Mouse (Mus musculus) WW6 (cell line): Measurements from ENCODE around the gene Tenm3.

Experiments
- DNase-seq: peaks from one replicate; pipeline ENCODE4 v3.0.0-alpha.2; 2013; ENCODE audit warnings: low read depth, low spot score

The Tenm3 gene

DNA sequence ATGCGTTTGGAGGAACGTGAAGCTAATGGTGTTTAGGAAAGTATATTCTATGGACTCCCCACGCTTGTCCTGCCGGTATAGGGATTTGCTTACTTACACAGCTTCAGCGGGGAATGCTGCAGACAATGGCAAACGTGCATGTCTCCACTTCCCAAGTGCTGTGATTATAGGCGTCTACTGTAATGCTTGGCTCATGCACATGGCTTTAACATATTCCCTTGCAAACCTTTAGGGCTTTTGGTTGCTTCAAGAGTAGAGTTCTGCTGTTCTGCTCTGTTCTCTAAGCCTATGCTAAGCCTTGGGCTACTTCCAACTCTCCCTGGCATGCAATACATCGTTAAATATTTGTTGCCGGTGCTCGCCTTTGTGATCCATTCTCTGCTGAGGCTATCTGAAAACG lies 102.8 kb downstream of the Tenm3 start:
- DNase-seq = no peak

DNA sequence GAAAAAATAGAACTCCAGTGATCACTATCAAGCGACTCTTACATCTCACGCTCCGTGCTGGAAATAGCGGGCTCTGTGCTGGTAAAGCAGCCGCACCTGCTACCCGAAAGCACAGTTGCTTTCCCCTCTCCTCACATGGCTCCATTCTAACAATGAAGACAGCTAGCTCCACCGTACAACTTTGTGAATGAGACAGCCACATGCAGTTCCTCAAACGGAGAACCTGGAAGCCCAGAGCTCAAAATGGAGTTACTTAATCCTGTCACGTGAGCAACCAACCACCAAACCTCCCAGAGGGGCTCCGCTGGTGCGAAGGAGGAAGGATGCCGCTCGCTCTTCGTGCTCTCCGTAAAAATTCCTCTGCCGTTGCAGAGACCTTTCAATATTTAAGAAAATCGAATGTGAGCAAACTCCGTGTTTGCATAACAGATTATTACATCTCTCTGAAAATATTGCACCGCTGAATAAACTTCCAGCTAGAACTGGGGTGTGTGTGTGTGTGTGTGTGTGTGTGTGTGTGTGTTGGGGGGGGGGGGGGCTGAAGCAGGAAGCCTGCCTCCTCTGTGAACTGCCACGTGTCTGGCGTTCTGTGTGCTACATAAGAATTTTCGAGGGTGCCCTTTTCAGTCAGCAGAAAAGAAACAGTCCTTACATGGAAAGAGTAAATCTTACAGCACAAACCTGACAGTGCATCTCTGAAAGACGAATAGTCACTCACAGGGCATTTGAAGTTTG lies 103.4 kb downstream of the Tenm3 start:
- no peak for DNase-seq

DNA sequence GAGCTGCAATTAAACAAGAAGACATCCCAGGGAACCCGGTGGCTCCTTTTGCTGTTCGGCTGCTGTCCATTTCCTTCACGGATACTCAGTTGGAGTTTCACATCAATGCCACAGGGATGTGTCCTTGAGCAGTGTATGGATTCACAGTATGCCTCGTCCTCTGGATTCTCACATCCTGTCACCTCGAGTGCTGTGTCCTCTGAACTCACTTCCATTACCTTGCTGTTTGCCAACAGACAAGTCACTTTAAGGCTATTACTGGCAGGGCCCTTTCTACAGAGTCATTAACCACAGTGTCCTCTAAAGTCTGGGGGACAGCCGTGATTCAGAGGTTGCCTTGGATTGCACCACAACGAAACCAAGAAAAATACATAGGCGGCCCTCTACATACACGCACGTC lies 110.0 kb downstream of the Tenm3 start:
- no peak for DNase-seq

DNA sequence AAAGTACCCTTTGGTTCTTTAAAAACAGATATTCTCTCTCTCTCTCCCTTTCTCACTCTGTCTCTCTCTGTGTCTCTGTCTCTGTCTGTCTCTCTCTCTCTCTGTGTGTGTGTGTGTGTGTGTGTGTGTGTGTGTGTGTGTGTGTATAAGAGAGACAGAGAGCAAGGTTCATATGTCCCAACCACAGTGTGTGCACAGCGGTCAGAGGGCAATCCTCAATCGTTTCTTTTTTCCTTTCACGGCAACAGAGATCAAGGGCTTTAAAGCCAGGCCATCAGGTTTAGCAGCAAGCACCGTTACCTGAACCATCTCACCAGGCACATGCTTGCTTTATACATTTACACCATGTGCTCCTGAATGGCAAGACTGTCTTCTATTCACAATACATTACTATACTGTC lies 110.7 kb downstream of the Tenm3 start:
- DNase-seq = no peak

DNA sequence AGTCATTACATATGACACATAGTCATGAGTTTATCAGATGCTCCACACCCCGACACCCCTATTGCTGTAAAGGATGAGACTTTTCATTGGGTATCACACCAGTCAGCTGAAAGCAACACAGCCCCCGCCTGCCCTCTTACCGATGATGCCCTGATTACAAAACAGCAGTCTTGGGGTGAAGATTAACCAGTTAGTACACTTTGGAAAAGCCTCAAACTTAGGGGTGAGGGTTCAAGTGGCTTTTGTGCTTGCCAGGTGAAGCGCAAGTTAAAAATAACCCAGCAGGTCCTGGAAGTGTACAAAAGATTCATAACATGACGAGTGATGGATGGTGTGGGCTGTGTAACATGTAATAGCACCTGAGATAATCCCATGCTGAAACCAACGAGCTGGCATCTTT lies 113.0 kb downstream of the Tenm3 start:
- DNase-seq = no peak

DNA sequence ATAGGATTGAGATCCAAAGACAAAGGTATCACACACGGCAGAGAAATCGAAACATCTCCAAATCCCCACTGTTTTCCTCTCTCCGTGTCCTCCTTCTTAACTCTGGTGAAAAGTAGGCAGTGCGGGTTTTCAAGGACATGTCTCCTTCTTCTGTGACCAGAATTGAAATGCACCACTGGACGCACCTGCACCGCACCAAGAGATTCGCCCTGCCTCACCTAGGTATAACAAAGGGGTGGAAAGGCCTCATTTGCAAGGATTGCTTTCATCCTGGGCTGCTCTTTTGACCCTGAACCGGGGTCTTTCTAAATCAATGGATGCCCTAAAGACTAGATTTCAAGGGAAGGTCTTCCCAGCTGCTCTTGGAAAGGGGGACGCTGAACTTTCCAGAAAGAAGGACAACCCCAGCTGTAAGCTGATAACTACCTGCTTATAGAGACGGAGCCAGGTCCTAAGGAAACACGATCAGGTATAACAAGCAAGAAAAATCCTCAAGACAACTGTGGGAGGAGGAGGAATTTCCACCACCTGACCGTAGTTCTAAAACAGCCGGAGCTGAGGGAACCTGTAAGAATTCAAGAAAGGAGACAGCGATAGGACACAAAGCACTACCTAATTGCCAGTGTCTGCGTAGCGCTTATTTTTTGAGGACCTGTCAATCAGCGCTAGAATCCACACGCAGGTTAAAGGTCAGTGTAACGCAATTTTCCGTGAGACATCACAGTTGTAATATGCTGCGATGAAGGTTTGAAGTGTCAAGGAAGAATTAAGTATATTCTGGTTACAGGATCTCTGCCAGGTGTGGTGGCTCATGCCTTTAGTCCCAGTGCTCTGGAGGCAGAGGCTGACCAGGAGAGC lies 114.7 kb downstream of the Tenm3 start:
- DNase-seq = no peak

DNA sequence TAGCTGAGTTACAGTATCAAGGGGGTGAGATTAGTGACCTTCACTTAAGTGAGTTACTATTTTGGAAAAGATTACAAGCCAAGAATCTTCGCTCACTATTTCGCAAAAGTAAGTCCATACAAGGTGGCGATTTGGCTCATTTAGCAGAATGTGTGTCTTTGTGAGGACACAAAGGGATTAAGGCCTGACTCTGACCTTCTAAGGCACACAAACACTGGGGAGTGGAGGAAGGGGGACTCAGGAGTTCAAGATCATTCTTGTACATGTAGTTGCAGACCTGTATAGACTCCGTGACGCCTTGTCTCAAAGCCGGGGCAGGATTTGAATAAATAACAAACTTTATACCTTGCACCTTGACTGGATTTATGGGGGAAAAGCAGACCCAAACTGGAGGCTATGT lies 115.7 kb downstream of the Tenm3 start:
- DNase-seq = no peak

DNA sequence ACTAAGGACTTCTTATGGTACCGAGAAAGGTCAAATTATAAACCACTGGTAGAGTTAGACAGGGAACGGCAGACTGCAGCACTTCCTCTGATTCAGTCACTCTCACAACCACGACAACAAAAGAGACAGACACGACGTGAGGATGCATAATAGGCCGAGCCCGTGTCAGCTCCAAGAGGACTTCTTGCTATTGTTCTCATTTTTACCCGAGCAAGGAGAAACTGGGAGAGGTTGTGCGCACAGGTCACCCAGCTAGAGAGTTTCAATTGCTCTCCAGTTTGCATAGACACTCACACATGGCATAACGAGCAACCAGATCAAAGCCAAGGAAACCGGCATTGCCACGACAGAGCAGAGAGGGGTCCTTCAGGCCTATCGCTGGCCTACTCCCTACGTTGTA lies 121.0 kb downstream of the Tenm3 start:
- no peak for DNase-seq

DNA sequence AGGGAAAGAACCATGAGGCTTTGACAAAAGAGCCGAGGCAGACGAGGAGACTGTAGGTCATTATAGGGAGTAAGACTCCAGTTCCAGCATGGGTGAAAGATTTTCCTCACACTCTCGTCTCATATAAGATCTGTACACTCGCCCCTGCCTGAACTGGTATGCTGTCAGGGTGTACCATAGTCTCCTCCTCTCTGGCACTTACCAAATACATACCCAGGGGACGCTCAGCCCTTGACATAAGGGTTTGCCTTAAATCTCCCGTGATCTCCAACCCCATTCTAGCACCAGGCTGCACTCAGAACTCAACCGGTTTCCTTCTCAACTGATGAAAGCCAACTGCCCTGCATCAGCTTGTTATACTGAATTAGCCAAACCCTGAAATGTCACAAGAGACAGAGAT lies 121.4 kb downstream of the Tenm3 start:
- DNase-seq = no peak

DNA sequence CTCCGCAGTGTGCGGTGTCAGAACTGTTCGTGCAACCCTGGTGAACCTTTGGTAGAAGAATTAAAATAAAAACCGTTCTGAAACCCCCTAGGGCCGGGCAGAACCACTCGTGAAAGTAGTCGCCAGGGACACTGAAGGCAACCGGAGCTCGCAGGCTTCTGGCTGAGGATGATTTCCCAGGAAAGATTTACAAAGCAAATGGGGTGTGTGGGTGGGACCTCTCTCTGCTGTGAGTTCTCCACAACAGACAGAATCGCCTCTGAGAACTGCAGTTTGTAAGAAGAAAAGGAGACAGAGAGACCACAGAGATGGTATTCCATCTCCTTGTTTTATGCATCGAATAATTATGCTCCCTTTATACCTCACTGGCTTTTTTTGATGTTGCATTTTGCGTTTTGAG lies 122.4 kb downstream of the Tenm3 start:
- DNase-seq = no peak

DNA sequence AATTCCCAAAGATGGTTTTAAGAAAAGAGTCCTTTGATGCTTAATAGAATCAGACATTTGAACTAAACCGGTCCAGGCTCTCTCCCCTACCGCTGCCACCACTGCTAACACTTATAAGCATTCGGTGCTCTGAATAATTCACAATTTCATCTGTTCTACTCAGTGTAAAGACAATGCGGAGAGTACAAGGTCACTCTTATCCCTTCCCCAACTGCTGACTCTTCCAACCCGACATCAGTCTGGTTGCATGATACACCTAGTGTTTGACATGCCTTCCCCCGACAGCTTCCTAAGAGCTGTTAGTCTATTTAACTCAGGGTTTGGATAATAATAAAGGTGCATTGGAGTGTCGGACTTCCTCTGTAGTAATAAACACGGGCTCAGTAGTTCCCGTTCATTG lies 128.1 kb downstream of the Tenm3 start:
- no peak for DNase-seq

DNA sequence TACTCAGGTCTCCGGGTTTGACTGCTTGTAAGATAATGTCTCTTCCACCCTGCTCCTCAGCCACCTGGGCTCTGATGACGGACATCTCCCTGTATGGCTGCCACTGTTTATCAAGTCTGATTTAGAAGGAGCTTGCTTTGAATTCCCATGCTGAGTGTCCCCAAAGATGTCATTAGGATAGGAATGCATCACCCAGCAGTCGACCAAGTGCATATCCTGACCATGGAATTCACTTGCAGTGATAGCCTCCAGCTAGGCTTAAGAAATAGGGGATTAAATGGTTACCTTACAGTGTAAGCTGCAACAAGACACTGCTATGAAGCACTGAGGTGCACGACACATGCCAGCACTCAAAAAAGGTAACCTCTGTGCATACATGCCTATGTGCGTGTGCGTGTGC lies 137.1 kb downstream of the Tenm3 start:
- DNase-seq = no peak

DNA sequence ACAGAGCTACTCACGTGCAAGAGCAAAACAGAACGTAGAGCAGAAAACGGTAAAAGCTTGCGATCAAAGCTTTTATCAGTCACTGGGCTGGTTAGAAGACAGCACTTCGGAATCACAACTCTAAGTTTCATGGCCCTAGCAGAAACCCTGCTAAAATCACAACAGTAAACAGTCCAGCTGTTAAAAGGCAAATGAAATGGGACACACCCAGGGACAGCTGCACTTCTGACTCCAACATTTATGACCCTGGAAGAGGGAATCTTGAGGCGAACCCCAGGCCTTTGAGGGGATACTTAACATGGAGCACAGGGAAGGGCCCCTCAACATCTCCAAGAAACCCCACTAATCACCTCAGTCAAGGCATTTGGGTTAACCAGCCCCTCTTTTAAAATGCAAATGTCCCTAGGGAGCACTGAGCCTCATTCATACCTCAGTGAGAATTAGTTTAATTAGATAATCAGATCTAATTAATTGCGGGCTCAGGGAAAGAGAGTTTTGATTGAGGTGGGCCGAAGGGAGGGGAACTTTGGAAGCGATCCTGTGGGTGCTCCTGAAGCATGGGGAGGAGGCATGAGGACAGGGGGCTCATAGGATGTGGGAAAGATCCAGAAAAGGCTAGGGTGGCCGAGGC lies 138.8 kb downstream of the Tenm3 start:
- DNase-seq = no peak

DNA sequence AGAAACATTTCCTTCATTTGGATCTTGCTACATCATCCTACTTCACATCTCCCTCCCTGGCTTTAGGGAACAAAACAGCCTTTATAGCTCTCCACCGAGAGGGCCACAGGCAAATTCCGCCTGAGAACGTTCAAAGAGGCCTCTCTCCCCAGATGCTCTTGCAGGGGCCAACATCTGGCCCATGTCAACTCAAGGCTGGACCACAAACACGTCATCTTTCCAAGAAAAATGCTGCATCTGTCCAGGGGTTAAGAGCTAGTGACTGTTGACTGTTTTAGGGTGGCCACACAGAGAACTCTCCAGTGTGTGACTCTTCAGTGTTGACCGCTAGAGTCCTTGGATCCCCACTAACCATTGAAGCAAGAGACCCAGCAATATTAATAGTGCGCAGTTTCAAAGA lies 139.3 kb downstream of the Tenm3 start:
- DNase-seq = no peak

DNA sequence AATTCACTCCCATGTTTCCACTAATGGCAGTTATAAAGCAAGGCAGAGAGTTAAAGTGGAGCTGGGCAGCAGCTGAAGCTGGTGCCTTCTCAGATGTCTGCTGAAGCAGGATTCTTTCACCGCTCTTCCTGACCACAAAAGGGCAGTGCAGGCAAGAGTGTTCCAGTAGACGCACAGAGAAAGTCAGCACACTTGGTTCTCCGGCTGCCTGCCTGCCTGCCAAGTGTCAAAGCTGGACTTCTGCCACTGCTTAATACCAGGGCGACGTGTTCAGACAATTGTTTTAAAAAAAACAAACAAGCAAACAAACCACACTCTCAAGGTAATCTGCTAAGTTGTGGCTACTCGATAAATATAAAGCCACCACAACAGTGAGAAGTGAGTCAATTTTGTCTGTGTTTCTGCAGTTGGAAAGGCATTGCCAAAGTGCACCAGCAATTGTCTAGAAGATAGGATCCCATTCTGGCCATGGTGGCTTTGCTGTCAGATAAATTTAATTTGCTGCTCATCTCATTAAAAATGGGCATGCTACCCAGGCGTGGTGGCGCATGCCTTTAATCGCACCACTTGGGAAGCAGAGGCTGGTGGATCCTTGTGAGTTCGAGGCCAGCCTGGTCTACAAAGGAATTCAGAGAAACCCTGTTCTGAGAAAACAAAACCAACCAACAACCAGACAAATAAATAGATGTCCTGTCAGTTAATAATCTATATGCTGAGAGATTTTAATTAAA lies 152.9 kb downstream of the Tenm3 start:
- no peak for DNase-seq

DNA sequence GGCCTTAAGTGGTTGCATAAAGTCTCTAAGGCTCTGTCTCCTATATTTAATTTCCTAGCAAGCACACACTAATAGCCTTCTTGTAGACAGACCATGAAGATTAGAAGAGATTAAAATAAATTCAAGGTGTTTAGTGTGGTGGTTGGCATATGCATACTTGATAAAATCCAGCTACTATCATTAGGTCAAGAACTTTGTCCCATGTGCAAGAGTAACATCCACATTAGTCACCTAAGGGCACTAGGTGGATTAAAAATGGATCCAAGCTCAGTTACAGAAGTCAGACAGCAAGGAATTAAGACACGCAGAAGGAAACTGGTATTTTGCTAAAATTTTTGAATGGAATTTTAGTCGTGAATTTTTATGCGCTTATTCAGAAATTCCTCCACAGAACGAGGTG lies 155.0 kb downstream of the Tenm3 start:
- DNase-seq = no peak

DNA sequence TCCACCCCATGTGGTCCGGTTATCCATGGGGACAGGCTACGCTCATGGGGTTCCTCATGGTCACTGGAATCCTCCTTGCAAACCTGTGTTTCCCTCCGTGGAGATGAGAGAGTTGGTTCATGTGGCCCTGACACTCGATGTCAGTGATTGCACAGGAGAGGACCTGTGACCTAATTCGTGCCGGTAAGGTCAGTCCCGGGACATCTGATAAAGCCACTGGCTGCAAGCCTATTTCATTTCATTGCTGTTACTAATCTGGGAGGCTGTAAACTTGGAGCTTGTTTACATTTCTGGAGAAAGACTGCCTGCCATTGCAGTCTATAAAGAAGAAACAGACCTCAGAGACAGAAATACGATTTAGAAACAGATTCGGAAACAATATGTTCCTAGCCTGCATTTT lies 155.6 kb downstream of the Tenm3 start:
- DNase-seq = no peak

DNA sequence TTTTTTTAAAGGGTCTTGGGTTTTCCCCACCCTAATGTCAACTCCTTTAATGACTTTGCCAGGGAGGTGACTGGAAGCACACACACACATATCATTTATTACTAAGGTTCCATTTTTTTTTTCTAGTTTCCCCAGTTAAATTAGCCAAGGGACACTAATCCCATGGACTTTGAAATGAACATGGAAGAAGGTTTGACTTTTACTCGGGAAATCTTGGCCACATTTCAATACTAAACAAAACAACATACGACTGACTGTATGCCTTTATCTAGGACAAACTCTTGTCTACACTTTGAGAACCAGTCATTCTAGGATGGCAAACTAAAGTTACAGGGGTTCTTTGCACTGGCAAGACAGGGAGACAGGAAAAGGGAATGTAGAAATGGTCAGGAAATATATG lies 170.3 kb downstream of the Tenm3 start:
- DNase-seq = no peak

DNA sequence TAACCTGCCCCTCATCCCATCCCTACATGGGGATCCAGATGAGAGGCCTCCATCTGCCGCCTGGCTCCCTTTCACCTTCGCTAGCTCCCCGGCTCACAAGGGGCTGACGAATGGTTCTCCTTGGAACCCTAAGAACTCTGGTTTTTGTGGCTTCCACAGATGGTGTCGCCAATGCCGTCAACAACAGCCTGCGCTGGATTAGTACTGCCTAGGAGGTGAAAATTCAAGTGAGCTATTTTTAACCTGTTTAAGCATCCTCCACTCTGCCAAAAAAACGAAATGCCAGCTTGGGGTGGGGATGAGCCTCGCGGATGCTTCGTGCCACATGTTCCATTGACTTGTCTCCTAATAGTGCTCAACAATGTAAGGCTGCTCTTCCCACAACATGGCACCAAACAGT lies 171.3 kb downstream of the Tenm3 start:
- no peak for DNase-seq

DNA sequence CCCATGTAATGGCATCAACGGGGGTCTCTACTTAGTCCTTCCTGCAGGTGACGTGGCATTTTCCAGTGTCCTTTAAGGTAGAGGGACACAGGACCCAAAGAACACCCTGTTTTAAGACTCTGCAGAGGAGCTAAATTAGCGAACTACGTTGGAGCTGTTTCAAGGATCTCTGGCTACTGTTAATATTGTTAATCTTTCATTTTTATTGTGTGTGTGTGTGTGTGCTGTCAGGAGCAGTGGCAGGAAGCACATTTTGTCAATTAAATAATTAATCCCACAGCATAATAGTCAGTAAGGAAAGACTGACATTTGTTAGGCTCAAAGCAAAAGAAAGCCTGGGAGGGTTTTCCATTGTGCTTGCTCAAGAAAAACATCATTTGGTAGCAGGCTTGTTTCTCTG lies 172.4 kb downstream of the Tenm3 start:
- DNase-seq = no peak

DNA sequence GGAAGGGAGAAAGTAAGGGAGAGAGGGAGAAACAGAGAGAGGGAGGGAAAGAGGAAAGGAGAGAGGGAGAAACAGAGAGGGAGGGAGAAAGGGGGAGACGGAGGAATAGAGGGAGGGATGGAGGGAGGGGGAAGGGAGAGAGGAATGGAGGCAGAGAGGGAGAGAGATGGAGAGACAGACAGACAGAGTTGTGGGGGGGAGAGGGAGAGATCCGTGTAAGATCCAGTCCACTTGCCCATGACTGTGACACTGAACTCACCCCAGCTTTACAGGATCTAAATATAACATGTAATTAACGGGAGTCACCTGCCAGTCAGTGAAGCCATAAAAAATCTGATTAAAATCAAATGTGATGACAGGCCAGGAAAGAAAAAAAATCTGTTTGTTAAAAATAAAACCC lies 172.9 kb downstream of the Tenm3 start:
- DNase-seq = no peak

DNA sequence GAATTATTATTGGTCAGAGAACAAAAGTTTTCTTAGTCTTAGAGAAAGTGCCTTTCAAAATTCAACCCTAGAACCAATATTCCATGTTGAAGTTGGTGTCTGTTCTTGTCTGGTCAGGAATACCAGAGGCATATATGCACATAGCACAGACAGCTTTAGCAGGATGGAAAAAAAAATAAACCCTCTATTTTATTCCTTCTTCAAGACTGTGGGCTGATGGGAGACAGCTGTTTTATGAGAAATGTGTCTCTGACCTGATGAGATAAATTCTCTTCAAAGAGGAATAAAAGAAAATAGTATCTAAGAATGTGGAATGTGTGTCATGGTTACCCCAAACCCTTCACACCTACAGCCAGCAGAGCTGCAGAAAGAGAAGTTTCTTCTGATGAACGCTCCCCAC lies 173.4 kb downstream of the Tenm3 start:
- DNase-seq = no peak
